Mouse (Mus musculus) common myeloid progenitor, adult 5-6 weeks (primary cell): ENCODE measurements around the gene Vegfc. TPM values are rescaled to one million over a fixed set of nuclear protein-coding genes. Genes with fewer than 3 reads are reported as not detected.
A peak's percentile ranks its signal among the peaks of the same experiment; 100 is the strongest.

Experiments used
- ATAC-seq: replicated peaks from 2 replicates; pipeline ENCODE4 v1.8.0; 2016; ENCODE audit warnings: low read depth, mild to moderate bottlenecking, moderate TSS enrichment, inconsistent platforms; ENCODE audit not compliant: poor library complexity, severe bottlenecking
- total RNA-seq: library from RNA; stranded (forward); fragments of 200-1000, 187-1606 nt; gene quantifications from 2 replicates; pipeline ENCODE4 v1.2.3, GENCODE M21; 2017

Vegfc gene
- total RNA-seq, 1 experiment from 2014 or later: 0.50 TPM

DNA sequence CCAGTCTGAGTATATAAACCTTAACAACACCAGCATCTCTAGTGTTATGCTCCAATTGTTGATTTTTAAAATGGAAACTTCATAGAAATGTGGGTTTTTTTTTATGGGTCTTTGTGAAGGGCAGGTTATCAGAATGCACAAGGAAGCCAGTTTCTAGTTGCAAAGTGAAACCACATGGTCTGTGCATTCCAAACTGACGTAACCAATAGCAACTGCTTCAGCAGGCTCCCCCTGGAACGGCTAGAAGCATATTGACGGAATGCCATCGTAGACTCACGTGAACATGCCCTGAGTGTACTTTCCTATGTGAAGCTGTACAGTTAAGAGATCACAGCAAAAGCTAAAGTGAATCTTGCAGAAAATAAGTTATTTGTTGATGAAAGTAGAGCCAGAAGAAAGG is 86.1 kb downstream of the Vegfc start:
- peak; percentile 96 for ATAC-seq

DNA sequence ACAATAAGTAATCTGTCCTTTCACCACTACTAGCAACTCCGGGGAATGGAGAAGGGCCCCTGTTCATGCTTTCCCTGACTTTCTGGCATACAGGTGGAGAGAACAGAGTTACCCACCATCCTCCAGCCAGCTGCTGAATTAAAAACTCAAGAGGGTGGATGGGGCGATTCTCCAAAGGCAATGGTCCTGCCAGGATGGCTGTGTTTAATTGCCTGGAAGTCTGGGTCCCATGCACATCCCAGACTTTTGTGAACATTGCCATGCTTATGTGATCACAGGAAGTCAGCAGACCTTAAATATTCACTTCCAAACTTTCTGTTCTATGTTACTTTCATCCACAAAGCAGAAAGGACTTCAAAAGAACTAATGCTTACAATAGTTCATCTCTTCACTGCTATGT is 107.9 kb downstream of the Vegfc start:
- ATAC-seq: no peak

DNA sequence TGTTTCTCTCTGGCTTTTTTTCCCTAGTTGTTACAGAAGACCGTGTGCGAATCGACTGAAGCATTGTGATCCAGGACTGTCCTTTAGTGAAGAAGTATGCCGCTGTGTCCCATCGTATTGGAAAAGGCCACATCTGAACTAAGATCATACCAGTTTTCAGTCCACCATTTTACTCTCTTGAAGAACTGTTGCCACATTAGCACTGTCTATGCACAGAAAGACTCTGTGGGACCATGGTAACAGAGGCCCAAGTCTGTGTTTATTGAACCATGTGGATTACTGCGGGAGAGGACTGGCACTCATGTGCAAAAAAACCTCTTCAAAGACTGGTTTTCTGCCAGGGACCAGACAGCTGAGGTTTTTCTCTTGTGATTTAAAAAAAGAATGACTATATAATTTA is 108.5 kb downstream of the Vegfc start:
- no peak for ATAC-seq

DNA sequence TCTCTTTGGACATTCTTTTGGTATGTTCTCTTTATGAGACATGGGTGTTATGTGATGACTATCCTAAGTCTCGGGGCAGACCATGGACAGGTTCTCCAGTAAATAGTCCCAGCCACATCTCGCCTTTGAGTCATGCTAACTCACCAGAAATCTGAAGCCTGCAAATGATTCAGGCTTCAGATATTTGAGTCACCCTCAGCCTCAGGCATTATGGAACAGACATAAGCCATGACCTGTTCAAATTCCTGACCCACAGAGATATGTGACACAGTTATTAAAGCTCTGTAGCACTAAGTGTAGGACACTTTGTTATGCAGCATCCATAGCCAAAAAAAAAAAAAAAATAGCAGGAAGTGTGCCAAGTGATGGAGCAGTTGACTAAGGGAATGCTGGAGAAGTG is 138.8 kb downstream of the Vegfc start:
- no peak for ATAC-seq

DNA sequence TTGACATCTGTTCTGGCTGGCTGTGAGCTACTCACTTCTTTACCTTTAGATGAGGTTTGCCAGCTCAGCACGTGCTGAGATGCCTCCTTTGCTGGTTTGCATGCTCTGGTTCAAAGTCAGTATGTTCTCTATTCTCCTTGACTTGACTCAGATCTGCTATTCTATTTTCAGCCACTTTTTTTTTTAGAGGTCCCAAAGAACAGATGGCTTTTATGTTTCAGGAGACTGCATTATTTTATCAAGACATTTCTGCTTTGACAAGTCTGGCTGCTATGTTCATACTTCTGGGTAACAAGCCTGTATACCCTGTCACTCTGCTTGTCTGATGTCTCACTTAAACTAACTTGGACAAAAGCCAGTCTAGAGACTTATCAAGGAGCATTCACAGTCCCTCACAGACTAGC is 151.4 kb downstream of the Vegfc start:
- ATAC-seq: peak; percentile 78

DNA sequence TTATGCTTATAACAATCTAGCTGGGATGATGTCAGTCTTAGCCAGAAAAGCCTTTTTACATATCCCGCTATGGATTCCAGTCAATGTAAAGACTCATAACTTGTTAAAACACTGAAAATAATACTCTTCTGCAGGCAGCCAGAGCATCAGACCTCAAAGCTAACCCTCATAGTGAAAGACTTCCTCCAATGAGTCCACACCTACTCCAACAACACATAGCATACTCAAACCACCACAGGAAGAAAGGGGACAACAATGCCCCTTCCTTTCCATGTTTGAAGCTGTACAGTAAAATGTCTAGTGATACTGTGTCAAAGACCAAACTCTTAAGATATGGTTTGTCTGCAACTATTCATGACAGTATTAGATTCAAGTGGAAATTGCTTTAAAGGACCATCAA is 153.2 kb downstream of the Vegfc start:
- ATAC-seq: 0 out of 2 replicates have a peak, but pooled peaks have one; percentile 18

DNA sequence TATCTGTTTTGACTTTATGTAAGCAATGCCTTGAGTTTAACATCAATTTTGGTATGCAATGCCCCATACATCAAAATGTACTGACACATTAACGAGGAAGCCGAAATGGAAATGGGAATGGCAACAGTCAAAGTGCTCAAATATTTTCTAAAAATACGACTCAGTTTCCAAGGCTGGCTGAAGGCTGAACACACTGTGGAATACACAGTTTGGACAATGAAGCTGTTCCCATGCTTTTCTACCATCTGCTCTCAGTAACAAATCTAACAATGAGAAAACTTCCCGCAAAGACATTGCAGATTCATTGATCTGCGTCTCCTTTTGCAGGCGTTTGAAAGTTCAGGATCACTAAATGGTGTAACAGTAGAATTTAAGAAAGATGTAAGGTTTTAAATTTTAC is 155.9 kb downstream of the Vegfc start:
- ATAC-seq: no peak
